Mouse (Mus musculus) frontal cortex, adult 2 months (tissue): Measurements from ENCODE around the gene Defb30. TPM values are rescaled to one million over a fixed set of nuclear protein-coding genes. Genes with fewer than 3 reads are reported as not detected.

Source experiments
- polyA plus RNA-seq: library from polyadenylated mRNA; depleted of rRNA; stranded (reverse); fragments of >200 nt; gene quantifications from 2 replicates; pipeline ENCODE4 v1.2.3, GENCODE M21; 2012; rRNA removed

The Defb30 gene
- polyA plus RNA-seq, 1 experiment, result not detected

Other genes starting within 250 kb of the Defb30 start
- gene Wdfy2, start 212.3 kb downstream of the Defb30 start, polyA plus RNA-seq, result 11.9 and 12.4 TPM in 2 replicates
- gene Defb48, start 65.5 kb downstream of the Defb30 start, polyA plus RNA-seq, result not detected in 2 replicates
- gene Defb47, start 51.9 kb downstream of the Defb30 start, polyA plus RNA-seq, result 0.76 TPM in 1 of 2 replicates, not detected in the other
- gene Defb43, start 38.2 kb downstream of the Defb30 start, polyA plus RNA-seq, result not detected in 2 replicates
- 0.36 and 0.44 TPM in 2 replicates for gene Defb42, start 3.0 kb downstream of the Defb30 start, polyA plus RNA-seq